Mouse (Mus musculus) midbrain, embryonic 13.5 days (tissue): Measurements from ENCODE around the gene Grin2c. TPM values are rescaled to one million over a fixed set of nuclear protein-coding genes. Genes with fewer than 3 reads are reported as not detected.

Source experiments
- ATAC-seq: fragments of 200-750 bp; cut with Nextera tagmentation; 2 replicates; pipeline ENCODE4 v1.8.0; 2017; ENCODE audit warnings: mild to moderate bottlenecking, moderate TSS enrichment, moderate library complexity
- H3K27ac ChIP-seq: fragments of 300-500 bp; sonication (generic); 2 replicates; pipeline ENCODE4 v1.5.1; 2015; ENCODE audit warnings: inconsistent platforms, mild to moderate bottlenecking, moderate library complexity
- H3K27me3 ChIP-seq: fragments of 300-500 bp; sonication (generic); 2 replicates; pipeline ENCODE4 v1.6.1; 2015; ENCODE audit warnings: mild to moderate bottlenecking, inconsistent platforms
- H3K36me3 ChIP-seq: fragments of 300-500 bp; sonication (generic); 2 replicates; pipeline ENCODE4 v1.6.1; 2015; ENCODE audit warnings: mild to moderate bottlenecking, inconsistent platforms
- H3K4me1 ChIP-seq: fragments of 300-500 bp; sonication (generic); replicated peaks from 2 replicates; pipeline ENCODE4 v1.6.1; 2015; ENCODE audit warnings: inconsistent platforms
- H3K4me2 ChIP-seq: fragments of 300-500 bp; sonication (generic); replicated peaks from 2 replicates; pipeline ENCODE4 v1.6.1; 2015; ENCODE audit warnings: moderate library complexity, mild to moderate bottlenecking, inconsistent platforms
- H3K4me3 ChIP-seq: fragments of 300-500 bp; sonication (generic); replicated peaks from 2 replicates; pipeline ENCODE4 v1.5.1; 2015; ENCODE audit warnings: mild to moderate bottlenecking, inconsistent platforms
- H3K9ac ChIP-seq: fragments of 300-500 bp; sonication (generic); replicated peaks from 2 replicates; pipeline ENCODE4 v1.6.1; 2015; ENCODE audit warnings: mild to moderate bottlenecking, inconsistent platforms
- H3K9me3 ChIP-seq: fragments of 300-500 bp; sonication (generic); 2 replicates; pipeline ENCODE4 v1.6.1; 2016; ENCODE audit warnings: mild to moderate bottlenecking, inconsistent platforms
- WGBS: fragments of 180-500 bp; shearing (Covaris S2); methylation state at CpG from one replicate; pipeline ENCODE4 v1.1.7; 2015; 5-methylcytosine and 5-hydroxymethylcytosine counted together
- polyA plus RNA-seq: library from polyadenylated mRNA; unstranded; fragments of >200 nt; fragmentation: Nextera tagmentation; extraction: Ambion mirVana; gene quantifications from 2 replicates; pipeline ENCODE4 v1.2.1, GENCODE M21; 2015

The Grin2c gene
- polyA plus RNA-seq, 1 experiment from 2014 or later = 0.12 TPM

DNA sequence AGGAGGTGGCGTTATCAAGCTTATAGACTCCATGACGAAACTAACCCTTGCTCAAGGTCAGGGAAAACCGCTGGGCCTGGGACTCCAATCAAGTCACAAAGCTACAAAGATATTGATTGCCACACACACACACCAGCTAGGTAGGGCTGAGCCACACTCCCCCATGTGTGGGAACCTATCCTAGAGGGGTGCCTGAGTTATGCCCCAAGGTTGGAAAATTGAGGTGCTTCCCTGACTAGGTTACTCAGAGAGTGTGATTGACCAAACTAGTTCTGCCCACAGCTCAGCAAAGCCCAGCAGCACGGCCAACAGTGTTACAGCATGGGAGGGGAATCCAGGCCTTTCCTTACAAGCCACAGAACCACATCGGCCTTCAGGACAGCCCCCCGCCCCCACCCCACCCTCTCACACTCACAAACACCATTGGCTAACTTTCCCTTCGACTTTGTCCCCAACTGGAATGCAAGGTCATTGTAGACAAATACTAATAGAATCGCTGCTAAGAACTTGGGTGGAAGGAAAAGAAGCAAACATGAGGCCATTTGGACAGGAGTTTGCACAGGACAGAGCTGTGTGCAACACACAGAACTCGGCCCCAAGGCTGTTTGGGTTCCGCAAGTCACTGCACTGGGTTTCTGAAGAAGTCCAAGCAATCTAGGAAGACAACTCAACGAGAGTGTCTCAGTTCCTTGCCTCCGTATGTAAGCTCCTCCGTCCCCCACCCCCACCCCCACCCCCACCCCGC is 25.8 kb upstream of the Grin2c start:
- no peak for ATAC-seq

DNA sequence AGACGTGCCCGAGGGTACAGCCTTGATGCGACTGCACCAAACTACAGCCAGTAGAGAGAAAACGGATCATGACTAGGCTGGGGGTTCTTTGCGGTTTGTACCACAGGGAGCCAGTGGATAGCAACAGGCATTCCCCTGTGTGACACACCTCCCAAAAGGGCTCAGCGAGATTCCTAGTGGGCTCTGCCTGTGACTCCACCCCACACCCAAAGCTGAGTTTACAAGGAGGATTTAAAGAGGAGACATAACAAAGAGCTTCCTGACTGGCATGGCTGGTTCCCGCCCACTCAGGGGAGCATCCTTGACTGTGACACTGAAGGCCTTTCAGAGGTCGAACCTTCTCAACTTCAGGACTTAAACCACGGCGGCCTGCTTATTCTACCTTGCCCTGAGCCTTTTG is 24.5 kb upstream of the Grin2c start:
- 81% methylated on average over 10 of the region's 10 CpGs for WGBS
- no peaks in the 10 kb centered on the region for H3K9me3 ChIP-seq
- peaks cover 7% of the 10 kb centered on the region; the same call in 1 of the 2 replicates for H3K4me1 ChIP-seq
- H3K36me3 ChIP-seq = no peaks in the 10 kb centered on the region
- H3K9ac ChIP-seq = no peak overlapping the region
- H3K4me3 ChIP-seq = no peak overlapping the region
- no peak overlapping the region for H3K27ac ChIP-seq
- peaks cover 6% of the 10 kb centered on the region; the same call in 1 of the 2 replicates for H3K27me3 ChIP-seq
- ATAC-seq = no peak
- H3K4me2 ChIP-seq = no peak overlapping the region

More for the DNA sequence above, 25.8 kb upstream of the Grin2c start:
- WGBS = 71% methylated on average over 14 of the region's 14 CpGs
- no peak overlapping the region for H3K4me3 ChIP-seq
- no peaks in the 10 kb centered on the region for H3K9me3 ChIP-seq
- no peak overlapping the region for H3K4me2 ChIP-seq
- H3K36me3 ChIP-seq = no peaks in the 10 kb centered on the region
- H3K27me3 ChIP-seq = peaks cover 11% of the 10 kb centered on the region; the same call in 1 of the 2 replicates
- H3K9ac ChIP-seq = no peak overlapping the region
- H3K4me1 ChIP-seq = peaks cover 11% of the 10 kb centered on the region
- no peak overlapping the region for H3K27ac ChIP-seq

DNA sequence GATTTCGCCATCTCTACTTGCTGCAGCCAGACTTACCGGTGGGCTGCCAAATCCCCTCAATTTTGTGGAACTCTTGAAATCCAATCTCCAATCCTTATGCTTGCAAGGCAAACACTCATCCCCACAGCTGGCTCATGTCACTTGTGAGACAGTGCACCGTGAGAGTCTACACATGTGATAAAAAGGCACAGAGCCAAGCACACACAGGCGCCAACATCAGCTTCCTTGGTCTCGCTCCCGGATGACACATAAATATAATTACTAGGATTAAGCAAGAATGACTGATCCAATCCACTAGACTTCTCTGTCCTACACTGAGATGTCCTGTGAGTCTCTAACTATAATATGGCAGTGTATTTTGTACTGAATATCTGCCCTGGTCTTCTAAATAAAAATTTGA is 23.9 kb upstream of the Grin2c start:
- Histone ChIP-seq H3K9ac (no peak overlapping the region), H3K27ac (no peak overlapping the region), H3K36me3 (no peaks in the 10 kb centered on the region), H3K4me1 (peaks cover 10% of the 10 kb centered on the region; the same call in 1 of the 2 replicates), H3K4me3 (no peak overlapping the region), H3K27me3 (0 out of 2 replicates have a peak, but pooled peaks cover under 1% of the 10 kb centered on the region), H3K4me2 (no peak overlapping the region), H3K9me3 (no peaks in the 10 kb centered on the region)
- no peak for ATAC-seq
- WGBS = 90% methylated on average over 6 of the region's 6 CpGs

DNA sequence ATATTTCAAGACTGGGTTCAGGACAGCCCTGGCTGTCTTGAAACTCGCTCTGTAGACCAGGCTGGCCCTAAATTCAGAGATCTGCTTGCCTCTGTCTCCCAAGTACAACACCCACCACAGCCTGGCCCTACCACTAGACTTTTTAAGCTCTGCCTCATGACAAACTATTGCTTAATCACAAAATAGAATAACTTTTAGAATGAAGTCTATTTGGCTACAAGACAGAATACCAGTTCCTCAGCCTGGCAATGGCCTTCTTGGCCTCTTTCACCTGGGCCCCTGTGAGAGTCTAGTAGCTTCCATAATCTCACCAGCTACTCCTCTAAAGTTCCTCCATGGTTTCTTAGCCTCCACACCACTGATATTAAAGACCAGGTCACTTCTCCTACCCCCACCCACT is 23.3 kb upstream of the Grin2c start:
- no peak overlapping the region for H3K27ac ChIP-seq
- H3K36me3 ChIP-seq = no peaks in the 10 kb centered on the region
- no peaks in the 10 kb centered on the region for H3K27me3 ChIP-seq
- no peak overlapping the region for H3K4me3 ChIP-seq
- H3K4me2 ChIP-seq = no peak overlapping the region
- ATAC-seq = no peak
- H3K4me1 ChIP-seq = peaks cover 10% of the 10 kb centered on the region; the same call in 1 of the 2 replicates
- H3K9me3 ChIP-seq = no peaks in the 10 kb centered on the region
- 93% methylated on average over 1 of the region's 1 CpGs for WGBS
- no peak overlapping the region for H3K9ac ChIP-seq

DNA sequence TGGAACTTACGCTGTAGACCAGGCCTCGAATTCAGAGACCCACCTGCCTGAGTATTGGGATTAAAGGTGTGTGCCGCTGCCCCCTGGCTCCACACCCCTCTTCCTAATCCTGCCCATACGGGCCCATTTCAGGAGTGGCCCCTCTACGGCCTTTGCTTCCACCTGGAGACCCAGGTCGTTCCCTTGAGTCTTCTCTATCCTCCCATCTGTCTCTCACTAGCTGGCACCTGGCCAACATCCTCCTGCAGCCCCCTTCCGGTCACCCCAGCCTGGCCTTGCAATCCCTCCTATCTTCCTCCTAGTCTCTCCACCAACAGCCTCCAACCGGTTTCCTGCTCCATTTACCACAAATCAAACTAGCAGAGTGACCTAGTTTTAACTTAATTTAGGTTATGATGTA is 22.8 kb upstream of the Grin2c start:
- Histone ChIP-seq H3K4me3 (no peak overlapping the region), H3K27me3 (no peaks in the 10 kb centered on the region), H3K27ac (no peak overlapping the region), H3K4me2 (no peak overlapping the region), H3K4me1 (peaks cover 10% of the 10 kb centered on the region; the same call in 1 of the 2 replicates), H3K36me3 (no peaks in the 10 kb centered on the region), H3K9me3 (no peaks in the 10 kb centered on the region), H3K9ac (no peak overlapping the region)
- ATAC-seq = no peak
- 90% methylated on average over 8 of the region's 8 CpGs for WGBS

DNA sequence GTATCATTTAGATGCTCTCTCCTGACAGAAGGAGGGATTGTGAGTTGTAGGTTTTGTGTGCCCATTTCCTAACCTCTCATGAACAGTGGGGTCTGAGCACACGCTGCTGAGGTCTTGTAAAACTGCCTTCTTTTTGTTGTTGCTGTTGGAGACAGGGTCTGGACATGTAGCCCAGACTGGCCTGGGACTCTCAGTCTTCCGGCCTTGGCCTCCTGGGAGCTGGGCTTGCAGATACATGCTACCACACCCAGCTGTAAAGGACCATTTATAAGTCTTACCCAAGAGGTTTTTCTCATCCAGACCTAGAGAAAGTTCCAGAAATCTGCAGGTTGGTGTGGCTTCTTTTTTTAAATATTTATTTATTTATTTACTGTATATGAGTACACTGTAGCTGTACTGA is 21.3 kb upstream of the Grin2c start:
- H3K4me3 ChIP-seq = no peak overlapping the region
- H3K27ac ChIP-seq = no peak overlapping the region
- H3K27me3 ChIP-seq = no peaks in the 10 kb centered on the region
- H3K4me1 ChIP-seq = peaks cover 10% of the 10 kb centered on the region; the same call in 1 of the 2 replicates
- H3K9me3 ChIP-seq = no peaks in the 10 kb centered on the region
- WGBS = 77% methylated on average over 2 of the region's 2 CpGs
- no peak for ATAC-seq
- no peak overlapping the region for H3K9ac ChIP-seq
- no peak overlapping the region for H3K4me2 ChIP-seq
- H3K36me3 ChIP-seq = no peaks in the 10 kb centered on the region

DNA sequence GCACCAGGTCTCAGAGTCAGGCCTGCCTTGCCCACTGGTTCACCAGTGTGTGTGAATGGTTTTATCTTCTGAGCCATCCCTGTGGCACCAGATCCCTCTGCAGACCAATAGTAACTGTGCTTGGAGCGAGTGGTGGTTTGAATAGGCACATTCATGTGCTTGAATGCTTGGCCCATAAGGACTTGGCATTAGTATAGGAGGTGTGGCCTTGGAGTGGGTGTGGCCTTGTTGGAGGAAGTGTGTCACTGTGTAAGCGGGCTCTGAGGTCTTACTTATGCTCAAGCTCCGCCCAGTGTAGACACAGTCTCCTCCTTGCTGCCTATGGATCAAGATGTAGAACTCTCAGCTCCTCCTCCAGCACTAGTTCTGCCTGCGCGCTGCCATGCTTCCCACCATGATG is 20.3 kb upstream of the Grin2c start:
- Histone ChIP-seq H3K4me3 (no peak overlapping the region), H3K36me3 (no peaks in the 10 kb centered on the region), H3K9me3 (no peaks in the 10 kb centered on the region), H3K27me3 (no peaks in the 10 kb centered on the region), H3K4me1 (peaks cover 10% of the 10 kb centered on the region; the same call in 1 of the 2 replicates), H3K4me2 (no peak overlapping the region), H3K9ac (no peak overlapping the region), H3K27ac (no peak overlapping the region)
- WGBS = 85% methylated on average over 5 of the region's 5 CpGs
- no peak for ATAC-seq

DNA sequence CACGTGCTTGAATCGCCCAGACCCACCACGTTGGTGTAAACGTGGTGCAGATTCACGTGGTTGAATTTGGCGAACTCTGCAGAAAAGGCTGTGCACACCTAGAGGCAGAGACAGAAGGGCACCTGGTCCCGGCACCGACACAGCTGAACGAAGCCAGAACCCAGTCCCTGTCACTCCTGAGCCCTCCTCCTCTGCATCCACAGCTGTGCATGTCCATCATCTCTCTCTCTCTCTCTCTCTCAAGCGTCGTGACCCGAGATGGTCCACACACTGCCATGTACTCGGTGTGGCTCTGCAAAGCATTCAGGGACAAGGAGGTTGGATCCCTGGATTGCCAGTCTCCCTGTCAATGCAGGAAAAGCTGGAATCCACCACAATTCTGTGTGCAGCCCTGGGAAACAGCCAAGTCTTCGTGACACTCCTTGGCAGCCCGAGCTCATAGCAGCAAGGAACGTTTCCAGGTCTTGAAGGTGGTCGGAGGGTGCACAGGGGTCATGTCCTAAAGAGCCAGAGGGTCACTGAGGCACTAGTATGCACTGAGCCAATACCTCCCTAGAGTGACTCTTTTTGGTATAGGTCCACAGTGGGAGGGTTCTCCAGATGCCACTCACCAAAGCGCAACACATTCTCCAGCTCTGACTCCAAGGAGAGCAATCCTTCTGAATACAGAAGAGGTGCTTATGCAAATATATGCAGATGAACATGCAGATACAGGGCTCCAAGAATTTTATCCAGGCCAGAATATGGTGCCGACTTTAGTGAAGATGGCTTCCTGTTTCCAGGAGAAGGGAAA is 19.4 kb upstream of the Grin2c start:
- Histone ChIP-seq H3K4me2 (no peak overlapping the region), H3K9me3 (no peaks in the 10 kb centered on the region), H3K4me1 (peaks cover 10% of the 10 kb centered on the region; the same call in 1 of the 2 replicates), H3K9ac (no peak overlapping the region), H3K4me3 (no peak overlapping the region), H3K36me3 (no peaks in the 10 kb centered on the region), H3K27me3 (no peaks in the 10 kb centered on the region), H3K27ac (no peak overlapping the region)
- WGBS = 78% methylated on average over 19 of the region's 19 CpGs
- ATAC-seq = no peak

DNA sequence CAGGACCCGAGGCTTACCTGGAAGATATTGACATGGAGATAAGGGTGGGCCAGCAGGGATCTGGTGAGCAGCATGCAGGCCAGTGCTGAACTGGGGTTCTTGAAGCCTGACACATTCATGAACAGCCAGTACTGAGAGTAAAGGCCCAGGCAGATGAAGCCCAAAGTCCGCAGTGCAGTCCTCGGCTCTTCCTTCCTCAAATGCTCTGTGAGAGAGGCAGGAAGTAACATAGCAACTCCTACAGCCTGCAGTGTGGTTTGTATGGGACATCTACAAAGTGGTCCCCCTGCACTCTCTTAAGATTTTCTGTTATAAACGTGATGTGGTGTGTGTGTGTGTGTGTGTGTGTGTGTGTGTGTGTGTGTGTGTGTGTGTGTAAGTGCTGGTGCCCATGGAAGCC is 18.2 kb upstream of the Grin2c start:
- H3K9me3 ChIP-seq = no peaks in the 10 kb centered on the region
- no peaks in the 10 kb centered on the region for H3K27me3 ChIP-seq
- no peak for ATAC-seq
- no peaks in the 10 kb centered on the region for H3K36me3 ChIP-seq
- H3K9ac ChIP-seq = no peak overlapping the region
- H3K4me3 ChIP-seq = no peak overlapping the region
- WGBS = 75% methylated on average over 4 of the region's 4 CpGs
- no peak overlapping the region for H3K4me2 ChIP-seq
- no peak overlapping the region for H3K27ac ChIP-seq
- H3K4me1 ChIP-seq = peaks cover 10% of the 10 kb centered on the region; the same call in 1 of the 2 replicates

DNA sequence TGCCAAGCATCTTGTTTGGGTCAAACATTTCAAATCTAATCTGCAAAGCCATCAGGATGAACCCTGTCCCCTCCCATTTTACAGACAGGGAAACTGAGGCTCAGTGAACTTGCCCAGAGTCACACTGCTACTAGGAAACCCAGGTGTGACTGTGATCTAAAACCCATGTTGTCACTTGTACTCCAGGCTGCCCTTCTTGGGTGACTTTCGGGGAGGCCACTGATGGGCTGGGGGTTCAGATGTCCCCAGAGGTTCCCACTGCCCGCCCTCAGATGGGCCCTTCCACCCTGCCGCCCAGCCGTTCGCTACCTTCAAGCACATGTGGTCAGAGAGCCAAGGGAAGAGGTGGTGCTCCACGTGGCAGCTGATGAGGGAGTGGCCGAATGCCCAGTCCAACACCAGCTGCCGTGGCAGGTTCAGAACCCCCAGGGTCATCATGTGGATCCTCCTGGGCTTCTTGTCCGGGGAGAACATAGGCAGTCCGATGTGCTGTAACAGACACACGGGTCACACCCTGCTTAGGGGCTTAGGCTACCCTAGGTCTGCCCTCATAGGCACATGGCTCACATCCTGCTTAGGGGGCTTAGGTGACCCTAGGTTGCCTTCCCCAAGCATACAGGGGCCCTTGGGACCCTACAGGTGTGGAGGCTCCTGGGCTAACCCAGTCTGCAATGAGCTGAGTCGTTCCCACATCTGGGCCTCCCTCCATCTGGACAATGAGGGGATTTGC is 17.0 kb upstream of the Grin2c start:
- Histone ChIP-seq H3K9ac (no peak overlapping the region), H3K27me3 (no peaks in the 10 kb centered on the region), H3K4me3 (no peak overlapping the region), H3K4me1 (peaks cover 10% of the 10 kb centered on the region; the same call in 1 of the 2 replicates), H3K36me3 (no peaks in the 10 kb centered on the region), H3K4me2 (no peak overlapping the region), H3K9me3 (no peaks in the 10 kb centered on the region), H3K27ac (no peak overlapping the region)
- no peak for ATAC-seq
- WGBS = 85% methylated on average over 12 of the region's 12 CpGs

DNA sequence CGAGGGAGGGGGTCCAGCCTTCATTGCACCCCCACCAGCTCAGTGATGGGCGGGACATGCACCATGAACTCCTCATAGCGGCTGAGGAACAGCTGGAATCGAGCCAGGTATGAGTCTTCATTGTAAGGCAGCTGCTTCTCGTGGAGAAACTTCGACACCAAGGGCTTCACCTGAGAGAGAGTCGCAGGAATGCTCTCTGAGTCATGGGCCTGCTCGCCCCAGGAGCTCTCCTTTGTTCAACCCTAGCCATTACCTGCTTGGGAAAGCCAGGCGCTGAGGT is 16.4 kb upstream of the Grin2c start:
- H3K27ac ChIP-seq = no peak overlapping the region
- no peak for ATAC-seq
- 78% methylated on average over 9 of the region's 9 CpGs for WGBS
- no peak overlapping the region for H3K4me2 ChIP-seq
- no peaks in the 10 kb centered on the region for H3K36me3 ChIP-seq
- H3K4me1 ChIP-seq = peaks cover 10% of the 10 kb centered on the region; the same call in 1 of the 2 replicates
- H3K27me3 ChIP-seq = no peaks in the 10 kb centered on the region
- no peak overlapping the region for H3K4me3 ChIP-seq
- H3K9ac ChIP-seq = no peak overlapping the region
- no peaks in the 10 kb centered on the region for H3K9me3 ChIP-seq
